Mouse (Mus musculus): ENCODE data around the gene Slc35a5. TPM values are rescaled to one million over a fixed set of nuclear protein-coding genes. Genes with fewer than 3 reads are reported as not detected.

The Slc35a5 gene
- polyA plus RNA-seq, 1 experiment from 2014 or later = 38.3 TPM

DNA sequence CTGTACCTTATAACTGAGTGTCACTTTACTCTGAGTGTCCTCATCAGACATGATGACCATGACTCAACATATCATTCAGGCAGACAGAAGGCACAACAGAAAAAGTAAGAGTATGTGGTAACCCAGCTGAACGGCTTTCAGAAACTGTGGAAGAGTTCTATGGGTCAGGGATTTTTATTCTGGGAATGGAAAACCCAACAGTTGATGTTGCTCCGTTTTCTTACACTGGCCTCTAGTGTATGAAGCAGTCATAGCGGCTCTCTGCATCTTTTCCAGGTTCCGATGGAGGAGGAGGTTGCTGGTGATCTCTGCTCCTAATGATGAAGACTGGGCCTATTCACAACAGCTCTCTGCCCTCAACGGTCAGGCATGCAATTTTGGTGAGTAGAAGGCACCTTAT lies 35.9 kb downstream of the Slc35a5 start:
- H3K36me3 ChIP-seq (ENCODE audit: control insufficient read depth, insufficient read depth, low read length) = no peaks in the 10 kb centered on the region
- H3K27ac ChIP-seq (ENCODE audit: low read depth, low read length) = no peak overlapping the region
- H3K4me1 ChIP-seq (ENCODE audit: control insufficient read depth, insufficient read depth, low read depth, low read length) = no peaks in the 10 kb centered on the region
- H3K4me2 ChIP-seq (ENCODE audit: low read length) = no peak overlapping the region
- H3K9me3 ChIP-seq (ENCODE audit: control insufficient read depth, low read length) = no peaks in the 10 kb centered on the region
- ATAC-seq = no peak
- H3K4me3 ChIP-seq (ENCODE audit: low read length) = no peak overlapping the region
- no peak overlapping the region for H3K9ac ChIP-seq (ENCODE audit: low read depth, low read length)
- 68% methylated on average over 5 of the region's 5 CpGs for WGBS
- H3K27me3 ChIP-seq (replicated peaks; ENCODE audit: control insufficient read depth, insufficient read depth, low read length) = no peaks in the 10 kb centered on the region

DNA sequence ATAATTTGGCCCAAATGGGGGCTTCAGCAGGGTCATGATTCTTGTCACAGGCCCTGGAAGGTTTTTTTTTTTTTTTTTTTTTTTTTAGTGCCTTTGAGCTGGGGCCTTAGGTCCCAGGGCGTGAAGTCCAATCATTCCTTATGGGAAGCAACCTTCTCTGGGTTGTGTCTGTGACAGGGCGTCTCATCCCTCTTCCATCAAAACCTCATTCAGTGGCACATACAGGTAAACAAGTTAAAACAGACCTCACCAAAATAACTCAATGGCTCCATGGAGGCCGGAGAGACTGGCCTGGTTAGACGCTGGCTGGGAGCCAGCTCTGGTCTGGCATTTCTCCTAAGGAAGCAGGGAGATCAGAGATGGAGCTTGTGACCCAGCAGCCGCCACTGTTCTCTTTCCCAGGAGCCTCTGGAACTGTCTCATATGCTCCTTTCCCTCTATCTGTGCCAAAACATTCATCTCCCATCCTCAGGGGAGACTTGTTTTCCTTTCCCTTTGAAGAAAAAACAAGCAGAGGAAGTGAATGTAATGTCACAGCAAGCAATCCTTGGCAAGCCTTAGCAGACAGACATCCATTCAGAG lies 37.6 kb downstream of the Slc35a5 start:
- Histone ChIP-seq H3K27ac (ENCODE audit: low read depth, low read length) (no peak overlapping the region), H3K4me2 (ENCODE audit: low read length) (no peak overlapping the region), H3K9me3 (ENCODE audit: control insufficient read depth, low read length) (no peaks in the 10 kb centered on the region), H3K27me3 (replicated peaks; ENCODE audit: control insufficient read depth, insufficient read depth, low read length) (no peaks in the 10 kb centered on the region), H3K4me1 (ENCODE audit: control insufficient read depth, insufficient read depth, low read depth, low read length) (no peaks in the 10 kb centered on the region), H3K9ac (ENCODE audit: low read depth, low read length) (no peak overlapping the region), H3K36me3 (ENCODE audit: control insufficient read depth, insufficient read depth, low read length) (no peaks in the 10 kb centered on the region), H3K4me3 (ENCODE audit: low read length) (no peak overlapping the region)
- whole genome bisulfite sequencing = 62% methylated on average over 5 of the region's 5 CpGs
- peak; percentile 72 for ATAC-seq

DNA sequence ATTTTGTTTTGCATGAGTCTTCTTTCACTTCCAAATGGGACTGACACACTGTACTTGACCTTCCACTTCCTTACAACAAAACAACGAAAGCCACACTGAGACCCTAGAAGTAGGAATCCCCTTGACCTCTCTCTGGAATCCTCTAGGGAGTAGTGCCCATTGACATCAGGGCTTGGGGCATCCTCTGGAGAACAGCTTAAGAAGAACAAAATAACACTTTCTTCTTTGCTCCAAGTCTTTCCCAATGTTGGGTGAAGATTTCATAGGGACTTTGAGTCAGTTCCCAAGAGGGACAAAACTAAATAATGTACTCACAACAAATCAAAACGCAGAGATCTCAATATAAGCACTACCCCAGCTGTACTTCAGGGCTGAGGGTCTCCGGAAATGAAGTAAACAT lies 39.7 kb downstream of the Slc35a5 start:
- no peak for ATAC-seq
- Histone ChIP-seq H3K27ac (ENCODE audit: low read depth, low read length) (no peak overlapping the region), H3K4me2 (ENCODE audit: low read length) (no peak overlapping the region), H3K9me3 (ENCODE audit: control insufficient read depth, low read length) (no peaks in the 10 kb centered on the region), H3K4me1 (ENCODE audit: control insufficient read depth, insufficient read depth, low read depth, low read length) (no peaks in the 10 kb centered on the region), H3K9ac (ENCODE audit: low read depth, low read length) (no peak overlapping the region), H3K4me3 (ENCODE audit: low read length) (no peak overlapping the region), H3K27me3 (replicated peaks; ENCODE audit: control insufficient read depth, insufficient read depth, low read length) (no peaks in the 10 kb centered on the region), H3K36me3 (ENCODE audit: control insufficient read depth, insufficient read depth, low read length) (no peaks in the 10 kb centered on the region)
- 90% methylated on average over 3 of the region's 3 CpGs for WGBS

DNA sequence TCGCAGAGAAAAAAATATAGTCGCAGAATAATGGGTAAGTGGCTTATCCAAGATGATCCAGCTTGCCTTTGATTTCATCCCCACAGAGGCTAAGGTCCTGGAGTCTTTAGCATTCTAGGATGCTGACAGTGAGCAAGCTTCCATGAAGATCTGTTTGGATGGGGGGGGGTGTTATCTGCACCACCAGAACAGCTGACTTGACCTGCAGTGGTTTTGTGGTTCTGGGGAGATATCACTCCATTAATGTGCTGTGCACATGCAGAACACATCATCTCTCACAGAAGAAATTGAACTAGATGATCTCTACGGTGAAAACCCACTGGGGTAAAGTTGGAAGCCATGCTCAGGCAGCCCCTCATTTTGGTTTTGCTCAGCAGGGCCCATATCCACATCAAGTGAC lies 41.3 kb downstream of the Slc35a5 start:
- Histone ChIP-seq H3K27ac (ENCODE audit: low read depth, low read length) (no peak overlapping the region), H3K27me3 (replicated peaks; ENCODE audit: control insufficient read depth, insufficient read depth, low read length) (no peaks in the 10 kb centered on the region), H3K36me3 (ENCODE audit: control insufficient read depth, insufficient read depth, low read length) (no peaks in the 10 kb centered on the region), H3K9ac (ENCODE audit: low read depth, low read length) (no peak overlapping the region), H3K9me3 (ENCODE audit: control insufficient read depth, low read length) (no peaks in the 10 kb centered on the region), H3K4me1 (ENCODE audit: control insufficient read depth, insufficient read depth, low read depth, low read length) (no peaks in the 10 kb centered on the region), H3K4me2 (ENCODE audit: low read length) (no peak overlapping the region), H3K4me3 (ENCODE audit: low read length) (no peak overlapping the region)
- ATAC-seq = no peak
- 97% methylated on average over 3 of the region's 3 CpGs for WGBS

DNA sequence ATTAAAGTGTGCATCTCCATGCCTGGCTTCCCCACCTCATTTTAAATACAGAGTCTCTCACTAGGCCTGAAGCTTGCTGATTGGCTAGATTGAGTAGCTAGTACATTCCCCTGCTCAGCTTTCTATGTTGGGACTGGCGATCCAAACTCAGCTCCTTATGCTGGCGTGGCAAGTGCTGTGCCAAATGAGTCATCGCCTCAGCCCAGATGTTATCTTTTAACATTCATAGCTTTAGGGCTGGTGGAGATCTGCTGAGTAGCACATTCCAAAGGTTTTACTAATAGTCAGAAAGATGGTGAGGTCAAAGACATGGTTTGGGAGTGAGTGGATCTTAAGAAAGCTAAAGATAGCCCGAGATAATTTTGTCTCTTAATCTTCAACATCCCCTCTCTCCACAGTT lies 48.0 kb downstream of the Slc35a5 start:
- no peaks in the 10 kb centered on the region for H3K9me3 ChIP-seq (ENCODE audit: control insufficient read depth, low read length)
- H3K4me3 ChIP-seq (ENCODE audit: low read length) = no peak overlapping the region
- no peaks in the 10 kb centered on the region for H3K4me1 ChIP-seq (ENCODE audit: control insufficient read depth, insufficient read depth, low read depth, low read length)
- no peak overlapping the region for H3K27ac ChIP-seq (ENCODE audit: low read depth, low read length)
- no peak overlapping the region for H3K9ac ChIP-seq (ENCODE audit: low read depth, low read length)
- no peak overlapping the region for H3K4me2 ChIP-seq (ENCODE audit: low read length)
- WGBS = 73% methylated on average over 4 of the region's 4 CpGs
- H3K36me3 ChIP-seq (ENCODE audit: control insufficient read depth, insufficient read depth, low read length) = no peaks in the 10 kb centered on the region
- no peak for ATAC-seq
- no peaks in the 10 kb centered on the region for H3K27me3 ChIP-seq (replicated peaks; ENCODE audit: control insufficient read depth, insufficient read depth, low read length)

DNA sequence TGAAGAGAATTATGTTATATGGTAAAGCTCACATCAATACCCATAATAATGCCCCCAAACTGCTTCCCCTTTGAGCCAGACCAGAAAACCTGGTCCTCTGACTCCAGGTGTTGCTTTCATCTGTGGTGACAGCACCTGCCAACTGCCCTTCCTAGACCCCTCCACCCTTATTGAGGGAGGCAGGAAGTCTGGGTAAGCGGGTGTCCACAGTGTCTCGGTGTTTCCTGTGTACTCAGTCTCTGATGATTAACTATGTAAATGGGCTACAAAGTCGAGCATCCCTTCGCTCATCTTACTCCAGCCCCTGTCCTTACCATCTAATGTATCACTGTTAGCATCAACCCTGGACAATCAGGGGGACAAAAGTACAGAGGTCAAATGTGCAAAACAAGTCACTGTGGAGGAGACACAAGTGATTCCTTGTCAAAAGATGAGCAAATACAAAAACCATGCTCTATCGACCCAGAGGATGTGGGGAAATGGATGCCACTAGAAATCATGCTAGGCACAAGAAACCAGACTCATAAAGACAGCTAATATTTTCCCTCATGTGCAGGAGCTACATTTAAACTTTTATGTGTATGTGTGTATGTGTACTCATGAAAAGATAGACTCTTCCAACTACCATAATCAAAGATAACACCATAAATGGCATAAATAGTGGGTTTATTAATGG lies 50.2 kb downstream of the Slc35a5 start:
- H3K27ac ChIP-seq (ENCODE audit: low read depth, low read length) = no peak overlapping the region
- H3K4me3 ChIP-seq (ENCODE audit: low read length) = no peak overlapping the region
- ATAC-seq = no peak
- H3K9ac ChIP-seq (ENCODE audit: low read depth, low read length) = no peak overlapping the region
- no peaks in the 10 kb centered on the region for H3K27me3 ChIP-seq (replicated peaks; ENCODE audit: control insufficient read depth, insufficient read depth, low read length)
- no peaks in the 10 kb centered on the region for H3K4me1 ChIP-seq (ENCODE audit: control insufficient read depth, insufficient read depth, low read depth, low read length)
- H3K36me3 ChIP-seq (ENCODE audit: control insufficient read depth, insufficient read depth, low read length) = no peaks in the 10 kb centered on the region
- H3K9me3 ChIP-seq (ENCODE audit: control insufficient read depth, low read length) = no peaks in the 10 kb centered on the region
- 82% methylated on average over 5 of the region's 5 CpGs for WGBS
- no peak overlapping the region for H3K4me2 ChIP-seq (ENCODE audit: low read length)

DNA sequence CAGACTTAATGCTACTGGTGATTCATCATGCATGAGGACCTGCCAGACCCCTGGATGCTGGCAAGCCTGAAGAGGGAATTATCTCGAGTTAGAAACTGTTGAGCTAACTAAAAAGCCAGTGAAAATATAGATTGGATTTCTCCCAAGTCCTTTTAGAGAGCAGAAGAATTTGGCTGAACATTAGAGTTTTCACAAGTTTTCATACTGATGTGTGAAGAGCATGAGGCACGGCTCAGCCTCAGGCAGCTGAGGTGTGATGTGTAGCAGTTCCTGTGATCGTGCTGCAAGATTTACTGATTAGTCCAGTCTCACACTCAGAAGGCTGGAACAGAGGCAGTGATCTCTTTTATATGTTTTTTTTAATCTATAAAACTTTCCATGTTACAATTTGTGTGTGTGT lies 53.5 kb downstream of the Slc35a5 start:
- WGBS = 59% methylated on average over 3 of the region's 3 CpGs
- Histone ChIP-seq H3K9ac (ENCODE audit: low read depth, low read length) (no peak overlapping the region), H3K36me3 (ENCODE audit: control insufficient read depth, insufficient read depth, low read length) (no peaks in the 10 kb centered on the region), H3K27ac (ENCODE audit: low read depth, low read length) (no peak overlapping the region), H3K4me2 (ENCODE audit: low read length) (no peak overlapping the region), H3K4me1 (ENCODE audit: control insufficient read depth, insufficient read depth, low read depth, low read length) (no peaks in the 10 kb centered on the region), H3K27me3 (replicated peaks; ENCODE audit: control insufficient read depth, insufficient read depth, low read length) (no peaks in the 10 kb centered on the region), H3K9me3 (ENCODE audit: control insufficient read depth, low read length) (no peaks in the 10 kb centered on the region), H3K4me3 (ENCODE audit: low read length) (no peak overlapping the region)
- ATAC-seq = no peak

DNA sequence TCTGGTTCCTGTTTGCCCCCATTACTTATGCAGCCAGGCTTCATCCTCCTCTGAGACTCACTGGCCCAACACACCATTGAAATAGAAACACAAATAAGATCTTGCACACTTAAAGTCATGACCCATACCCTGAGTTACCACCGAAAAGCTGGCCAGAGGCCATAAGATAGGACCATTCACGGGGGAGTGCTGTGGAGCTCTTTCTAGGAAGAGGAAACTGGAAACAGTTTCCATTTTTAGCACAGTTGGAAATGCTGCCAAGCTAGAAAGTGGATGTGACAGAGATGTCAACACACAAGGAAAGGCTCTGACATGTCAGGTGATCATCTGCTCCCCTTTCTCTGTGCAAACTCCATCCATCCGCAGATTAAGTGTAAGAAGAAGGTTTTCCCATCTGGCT lies 57.6 kb downstream of the Slc35a5 start:
- no peaks in the 10 kb centered on the region for H3K9me3 ChIP-seq (ENCODE audit: control insufficient read depth, low read length)
- no peak overlapping the region for H3K4me2 ChIP-seq (ENCODE audit: low read length)
- no peak overlapping the region for H3K27ac ChIP-seq (ENCODE audit: low read depth, low read length)
- no peak overlapping the region for H3K9ac ChIP-seq (ENCODE audit: low read depth, low read length)
- no peak overlapping the region for H3K4me3 ChIP-seq (ENCODE audit: low read length)
- 81% methylated on average over 3 of the region's 3 CpGs for WGBS
- no peaks in the 10 kb centered on the region for H3K27me3 ChIP-seq (replicated peaks; ENCODE audit: control insufficient read depth, insufficient read depth, low read length)
- ATAC-seq = no peak
- H3K4me1 ChIP-seq (ENCODE audit: control insufficient read depth, insufficient read depth, low read depth, low read length) = no peaks in the 10 kb centered on the region
- H3K36me3 ChIP-seq (ENCODE audit: control insufficient read depth, insufficient read depth, low read length) = no peaks in the 10 kb centered on the region

DNA sequence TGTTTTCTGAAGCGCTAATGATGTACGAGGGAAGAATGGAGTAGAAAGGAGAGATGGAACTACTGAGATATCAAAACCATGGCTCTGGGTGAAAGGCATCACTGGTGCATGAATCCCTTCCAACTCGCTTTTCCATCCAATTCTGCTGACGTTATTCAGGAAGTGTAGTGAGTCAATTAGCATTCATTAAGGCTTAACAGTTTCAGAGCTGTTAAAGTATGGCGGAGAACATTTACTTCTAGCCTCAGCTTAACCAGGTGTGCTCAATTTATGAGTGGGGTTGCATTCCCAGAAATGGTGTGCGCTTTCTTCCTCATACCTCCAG lies 59.7 kb downstream of the Slc35a5 start:
- Histone ChIP-seq H3K9me3 (ENCODE audit: control insufficient read depth, low read length) (no peaks in the 10 kb centered on the region), H3K4me2 (ENCODE audit: low read length) (peak overlapping the region; percentile 6; the same call in 1 of the 2 replicates), H3K27ac (ENCODE audit: low read depth, low read length) (no peak overlapping the region), H3K4me1 (ENCODE audit: control insufficient read depth, insufficient read depth, low read depth, low read length) (peaks cover 5% of the 10 kb centered on the region; the same call in 1 of the 2 replicates), H3K27me3 (replicated peaks; ENCODE audit: control insufficient read depth, insufficient read depth, low read length) (no peaks in the 10 kb centered on the region), H3K9ac (ENCODE audit: low read depth, low read length) (no peak overlapping the region), H3K4me3 (ENCODE audit: low read length) (no peak overlapping the region), H3K36me3 (ENCODE audit: control insufficient read depth, insufficient read depth, low read length) (no peaks in the 10 kb centered on the region)
- ATAC-seq = no peak
- WGBS = 56% methylated on average over 6 of the region's 6 CpGs
